Mouse (Mus musculus) large intestine, adult 2 months (tissue): ENCODE measurements around the gene Hagh. TPM values are rescaled to one million over a fixed set of nuclear protein-coding genes. Genes with fewer than 3 reads are reported as not detected.

Experiments used
- DNase-seq: peaks from one replicate; pipeline ENCODE4 v3.0.0-alpha.2; 2012; ENCODE audit warnings: low read depth, low spot score
- WGBS: fragments of 180-500 bp; shearing (Covaris S2); methylation state at CpG from one replicate; pipeline ENCODE4 v1.1.7; 2018; 5-methylcytosine and 5-hydroxymethylcytosine counted together
- polyA plus RNA-seq: library from polyadenylated mRNA; depleted of rRNA; stranded (reverse); fragments of >200 nt; gene quantifications from 2 replicates; pipeline ENCODE4 v1.2.3, GENCODE M21; 2012; rRNA removed

The Hagh gene
- polyA plus RNA-seq, 1 experiment = 105 TPM

DNA sequence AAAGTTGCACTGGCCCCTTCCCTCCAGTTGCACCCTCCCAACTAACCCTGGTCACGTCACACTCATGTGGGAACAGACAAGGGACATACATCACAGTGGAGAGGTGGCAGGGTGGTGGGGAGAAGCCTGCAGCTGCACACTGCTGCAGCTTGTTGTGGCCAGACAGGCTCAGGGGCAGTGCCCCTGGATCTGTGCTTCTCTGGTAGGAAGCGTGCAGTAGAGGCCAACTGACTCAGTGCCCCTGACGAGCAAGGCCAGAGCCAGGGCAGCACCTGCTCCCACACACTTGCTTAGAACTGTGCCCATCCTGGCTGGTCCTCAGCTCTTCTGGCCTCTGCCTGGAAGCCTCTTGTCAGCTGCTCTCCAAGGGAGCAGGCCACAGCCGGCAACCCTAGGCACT is 57.7 kb downstream of the Hagh start:
- 82% methylated on average over 4 of the region's 4 CpGs for WGBS

DNA sequence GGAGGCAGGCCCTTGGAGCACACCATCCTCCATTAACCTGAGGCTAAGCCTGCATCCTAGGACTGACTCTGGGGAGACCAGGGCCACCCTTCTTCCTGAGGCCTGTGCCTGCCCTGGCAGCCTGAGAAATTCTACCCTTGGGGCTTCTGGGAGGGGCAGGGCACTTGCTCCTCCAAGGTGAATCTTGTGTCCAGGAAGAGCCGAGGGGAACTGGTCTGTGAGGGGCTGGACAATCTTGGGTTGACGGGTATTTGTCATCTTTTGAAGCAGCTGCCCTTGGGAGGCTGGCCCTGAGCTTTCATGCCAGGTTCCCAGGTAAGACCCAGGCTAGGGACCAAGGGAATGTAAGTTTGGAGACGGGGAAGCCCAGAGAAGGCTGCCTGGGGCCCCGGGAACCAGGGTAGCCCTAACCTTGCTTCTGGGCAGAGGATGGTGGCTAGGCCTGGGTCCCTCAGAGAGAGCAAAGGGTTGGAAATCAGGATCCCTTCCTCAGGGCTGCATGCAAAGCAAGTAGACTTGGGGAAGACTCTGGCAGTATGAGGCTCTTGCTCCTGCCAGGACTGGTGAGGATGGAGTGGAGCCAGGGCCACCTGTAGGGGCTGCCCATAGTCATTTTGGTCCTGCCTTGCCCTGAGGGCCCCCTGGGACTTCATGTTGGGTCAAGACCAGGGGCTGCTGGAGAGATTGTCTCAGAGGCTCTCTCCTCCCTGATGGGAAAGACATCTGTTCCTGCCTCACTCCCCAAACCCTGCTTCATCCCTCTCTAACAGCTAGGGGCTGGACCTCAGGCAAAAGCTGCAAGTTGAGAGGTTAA is 58.3 kb downstream of the Hagh start:
- WGBS = 80% methylated on average over 4 of the region's 4 CpGs
- no peak for DNase-seq

More for the DNA sequence above, 57.7 kb downstream of the Hagh start:
- no peak for DNase-seq

DNA sequence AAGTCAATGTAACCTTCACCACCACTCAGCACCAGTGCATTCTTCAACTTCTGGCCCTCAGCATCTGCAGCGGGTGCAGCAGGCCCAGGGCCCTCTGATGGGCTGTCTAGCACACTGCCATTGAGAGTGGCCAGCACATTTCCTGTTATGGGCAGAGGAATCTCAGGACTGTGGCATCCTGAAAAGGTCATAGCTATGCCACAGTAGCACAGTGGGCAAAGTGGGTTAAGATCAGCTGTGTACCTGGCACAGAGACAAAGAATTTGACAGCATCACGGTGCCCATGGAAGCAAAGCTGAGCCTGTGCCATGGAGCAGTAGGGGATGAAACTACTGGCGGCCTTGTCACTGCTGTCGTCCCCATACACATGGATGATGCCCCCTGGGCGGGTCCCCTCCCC is 59.2 kb downstream of the Hagh start:
- 80% methylated on average over 5 of the region's 5 CpGs for WGBS
- DNase-seq = no peak

DNA sequence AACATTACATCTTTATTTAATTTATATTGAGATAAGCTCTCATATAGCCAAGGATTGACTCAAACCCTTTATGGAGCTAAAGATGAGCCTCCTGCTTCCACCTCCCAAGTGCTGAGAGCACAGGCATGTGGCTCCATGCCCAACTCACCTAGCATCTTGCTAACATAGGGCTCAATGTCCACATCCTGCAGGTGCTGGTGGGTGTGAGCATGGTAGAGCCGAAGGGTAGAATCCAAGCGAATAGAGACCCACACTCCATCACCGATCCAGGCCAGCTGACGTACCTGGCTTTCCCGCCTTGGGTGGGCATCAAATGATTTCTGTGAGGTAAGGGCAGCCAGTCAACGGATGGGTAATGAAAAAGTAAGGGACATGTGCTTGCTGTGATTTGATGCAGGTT is 60.1 kb downstream of the Hagh start:
- no peak for DNase-seq
- WGBS = 90% methylated on average over 6 of the region's 6 CpGs

DNA sequence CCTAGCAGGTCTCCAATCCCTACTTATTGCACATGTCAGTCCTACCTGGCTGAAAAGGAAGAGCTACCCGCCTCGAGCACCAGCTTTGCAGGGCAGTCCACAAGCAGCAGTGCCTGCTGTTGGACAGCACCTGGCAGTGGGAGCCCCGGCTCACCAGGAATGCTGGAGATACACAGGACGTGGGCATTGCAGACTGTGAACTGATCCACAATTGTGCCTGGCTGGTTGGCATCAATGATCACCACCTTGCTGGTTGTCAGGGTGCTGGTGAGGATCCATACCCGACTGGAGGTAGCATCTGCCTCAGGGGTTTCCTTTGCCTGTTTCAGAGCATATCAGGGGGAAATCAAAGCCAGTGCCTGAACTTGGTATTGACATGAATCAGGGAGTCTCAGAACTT is 62.2 kb downstream of the Hagh start:
- no peak for DNase-seq
- 90% methylated on average over 5 of the region's 5 CpGs for WGBS

DNA sequence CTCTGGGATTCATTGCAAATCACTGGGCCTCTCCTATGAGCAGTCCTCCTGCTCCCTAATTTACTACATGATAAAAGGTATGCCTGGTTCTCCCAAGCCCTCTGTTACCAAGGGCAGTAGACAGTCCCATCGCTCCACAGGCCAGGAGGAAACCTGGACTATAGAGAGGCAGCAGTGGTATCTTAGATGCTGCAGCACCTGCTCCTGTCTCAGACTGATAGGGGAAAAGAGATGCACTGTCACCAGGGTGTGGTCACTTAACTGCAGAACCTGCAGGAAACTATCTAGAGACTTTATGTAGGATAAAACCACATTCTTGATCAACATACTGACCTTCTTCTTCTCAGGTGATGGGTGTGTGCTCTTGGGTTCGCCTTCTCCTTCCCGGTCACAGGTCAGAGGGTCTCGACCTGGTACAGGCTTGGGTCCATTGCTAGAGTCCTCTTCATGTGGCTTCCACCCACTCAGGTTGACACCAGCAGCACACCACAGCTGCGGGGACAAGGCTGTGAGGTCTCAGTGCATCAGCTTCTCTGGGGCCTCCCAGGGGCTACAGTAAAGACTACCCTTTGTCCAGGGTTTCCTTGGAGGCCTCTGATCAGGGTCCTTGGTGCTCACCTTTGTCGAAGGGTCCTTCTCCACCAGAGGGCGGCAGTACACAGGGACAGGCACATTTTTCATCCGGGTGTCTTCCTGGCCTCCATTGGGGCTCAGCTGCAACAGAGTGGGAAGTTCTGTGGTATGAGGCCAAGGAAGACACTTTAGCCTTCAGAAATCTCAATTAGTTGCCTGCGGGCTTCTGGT is 62.9 kb downstream of the Hagh start:
- DNase-seq = no peak
- WGBS = 70% methylated on average over 9 of the region's 9 CpGs

DNA sequence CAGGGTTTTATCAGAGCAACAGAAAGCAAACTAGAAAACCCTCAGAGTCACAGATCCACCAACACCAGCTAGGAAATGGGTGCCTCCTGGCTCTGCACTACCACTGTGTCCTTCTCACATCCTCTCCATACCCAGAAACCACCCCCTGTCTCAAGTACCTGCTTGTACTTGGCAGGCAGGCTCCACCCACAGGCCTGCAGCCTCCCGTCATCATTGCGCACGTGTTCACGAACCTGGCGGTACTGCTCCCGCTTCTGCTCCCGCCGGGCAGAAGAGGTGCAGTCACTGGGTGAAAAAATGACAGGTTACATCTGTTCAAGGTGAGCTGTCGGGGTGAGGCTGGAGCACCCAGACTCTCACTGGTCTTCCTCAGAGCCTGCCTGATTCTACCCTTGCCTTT is 63.8 kb downstream of the Hagh start:
- 93% methylated on average over 9 of the region's 9 CpGs for WGBS
- no peak for DNase-seq

DNA sequence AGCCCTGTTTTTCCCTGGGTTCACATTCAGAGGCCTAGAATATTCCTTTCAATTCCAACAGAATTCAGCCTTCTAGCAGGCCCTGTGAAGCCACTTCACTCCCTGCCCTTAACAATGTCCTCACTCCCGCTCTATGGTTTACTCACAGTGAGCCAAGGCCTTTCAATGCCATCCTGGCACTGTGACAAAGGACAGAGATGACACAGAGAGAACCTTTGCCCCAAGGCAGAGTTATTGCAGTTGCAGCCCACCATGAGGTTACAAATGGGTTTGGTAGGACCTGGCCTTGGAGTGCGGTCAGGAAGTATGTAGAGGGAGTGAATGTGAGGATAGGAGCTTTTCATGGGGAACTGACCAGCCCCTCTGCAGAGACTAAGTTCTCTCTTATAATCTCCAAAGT is 67.6 kb downstream of the Hagh start:
- 86% methylated on average over 2 of the region's 2 CpGs for WGBS
- DNase-seq = no peak

DNA sequence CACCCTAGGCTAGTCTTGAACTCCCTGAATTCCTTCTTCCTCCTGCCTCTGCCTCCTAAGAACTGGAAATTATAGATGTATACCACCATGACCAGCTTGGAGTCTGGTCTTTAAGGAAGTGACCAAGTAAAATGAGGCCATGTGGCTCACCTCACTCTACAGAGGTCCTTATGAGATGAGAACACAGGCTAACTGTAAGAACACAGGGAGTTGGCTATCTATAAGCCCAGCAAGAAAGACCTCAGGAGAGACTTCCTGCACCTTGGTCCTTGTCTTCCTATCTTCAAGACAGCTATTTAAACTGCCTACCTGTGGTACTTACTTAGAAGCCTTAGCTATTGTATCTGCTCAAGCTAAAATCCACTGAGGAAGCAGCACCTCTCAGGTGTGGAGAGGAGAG is 74.0 kb downstream of the Hagh start:
- no peak for DNase-seq

Other genes starting within 250 kb of the Hagh start
- gene Tsc2, start 207.5 kb upstream of the Hagh start, polyA plus RNA-seq = 84.7 and 109 TPM in 2 replicates
- gene Nthl1, start 207.5 kb upstream of the Hagh start, polyA plus RNA-seq = 7.3 and 7.5 TPM in 2 replicates
- gene Slc9a3r2, start 189.8 kb upstream of the Hagh start, polyA plus RNA-seq = 30.0 and 37.4 TPM in 2 replicates
- not detected in 2 replicates for gene Npw, start 181.7 kb upstream of the Hagh start, polyA plus RNA-seq
- gene Zfp598, start 170.5 kb upstream of the Hagh start, polyA plus RNA-seq = 52.1 and 78.3 TPM in 2 replicates
- 1.8 and 2.7 TPM in 2 replicates for gene Syngr3, start 150.2 kb upstream of the Hagh start, polyA plus RNA-seq
- gene Gfer, start 144.0 kb upstream of the Hagh start, polyA plus RNA-seq = 22.8 and 22.9 TPM in 2 replicates
- gene Noxo1, start 143.9 kb upstream of the Hagh start, polyA plus RNA-seq = 181 and 212 TPM in 2 replicates
- gene Tbl3, start 132.5 kb upstream of the Hagh start, polyA plus RNA-seq = 46.1 and 51.7 TPM in 2 replicates
- gene Rnf151, start 122.1 kb upstream of the Hagh start, polyA plus RNA-seq = 0.12 and 0.35 TPM in 2 replicates
- gene Rps2, start 122.0 kb upstream of the Hagh start, polyA plus RNA-seq = 3,715 and 4,974 TPM in 2 replicates
- gene Ndufb10, start 115.7 kb upstream of the Hagh start, polyA plus RNA-seq = 371 and 397 TPM in 2 replicates
- gene Rpl3l, start 112.3 kb upstream of the Hagh start, polyA plus RNA-seq = 0.10 and 0.22 TPM in 2 replicates
- gene Msrb1, start 103.5 kb upstream of the Hagh start, polyA plus RNA-seq = 96.0 and 103 TPM in 2 replicates
- gene Hs3st6, start 87.2 kb upstream of the Hagh start, polyA plus RNA-seq = 0.98 and 1.7 TPM in 2 replicates
- 0.05 TPM in 1 of 2 replicates, not detected in the other for gene Meiob, start 35.9 kb upstream of the Hagh start, polyA plus RNA-seq
- 54.7 and 121 TPM in 2 replicates for gene Fahd1, start 10.2 kb downstream of the Hagh start, polyA plus RNA-seq
- gene Igfals, start 25.9 kb downstream of the Hagh start, polyA plus RNA-seq = 1.1 and 1.4 TPM in 2 replicates
- gene Nubp2, start 46.2 kb downstream of the Hagh start, polyA plus RNA-seq = 37.3 and 41.3 TPM in 2 replicates
- 57.4 and 70.5 TPM in 2 replicates for gene Spsb3, start 46.5 kb downstream of the Hagh start, polyA plus RNA-seq
- 21.6 and 34.0 TPM in 2 replicates for gene Eme2, start 54.9 kb downstream of the Hagh start, polyA plus RNA-seq
- 119 and 144 TPM in 2 replicates for gene Mrps34, start 55.0 kb downstream of the Hagh start, polyA plus RNA-seq
- 61.2 and 62.9 TPM in 2 replicates for gene Nme3, start 56.4 kb downstream of the Hagh start, polyA plus RNA-seq
- gene Mapk8ip3, start 96.8 kb downstream of the Hagh start, polyA plus RNA-seq = 41.0 and 69.6 TPM in 2 replicates
- gene Jpt2, start 120.5 kb downstream of the Hagh start, polyA plus RNA-seq = 35.4 and 42.4 TPM in 2 replicates
- gene Cramp1l, start 175.6 kb downstream of the Hagh start, polyA plus RNA-seq = 8.0 and 15.1 TPM in 2 replicates
- gene Ift140, start 175.9 kb downstream of the Hagh start, polyA plus RNA-seq = 7.8 and 9.4 TPM in 2 replicates
- gene Tmem204, start 243.4 kb downstream of the Hagh start, polyA plus RNA-seq = 16.7 and 18.5 TPM in 2 replicates